Mouse (Mus musculus) left cerebral cortex, postnatal 25 days (tissue): Measurements from ENCODE around the gene Tbx21. TPM values are rescaled to one million over a fixed set of nuclear protein-coding genes. Genes with fewer than 3 reads are reported as not detected.
A peak's percentile ranks its signal among the peaks of the same experiment; 100 is the strongest.

Source experiments
- DNase-seq, 2 experiments: peaks; one replicate each; pipeline ENCODE4 v3.0.0; 2022; ENCODE audit warnings: low spot score in 2 of 2, mixed read lengths in 1 of 2
- intact Hi-C: fragments of 180-260 bp; cut with DNase I; formaldehyde crosslinking; loops from one replicate; pipeline ENCODE4 v1.15.1; 2025
- total RNA-seq, 2 experiments: library from RNA; stranded (reverse); gene quantifications; 2 replicates each; pipeline ENCODE4 v1.2.3; 2021

The Tbx21 gene
- under 1 TPM; 0.18 to 0.30 TPM for total RNA-seq

DNA sequence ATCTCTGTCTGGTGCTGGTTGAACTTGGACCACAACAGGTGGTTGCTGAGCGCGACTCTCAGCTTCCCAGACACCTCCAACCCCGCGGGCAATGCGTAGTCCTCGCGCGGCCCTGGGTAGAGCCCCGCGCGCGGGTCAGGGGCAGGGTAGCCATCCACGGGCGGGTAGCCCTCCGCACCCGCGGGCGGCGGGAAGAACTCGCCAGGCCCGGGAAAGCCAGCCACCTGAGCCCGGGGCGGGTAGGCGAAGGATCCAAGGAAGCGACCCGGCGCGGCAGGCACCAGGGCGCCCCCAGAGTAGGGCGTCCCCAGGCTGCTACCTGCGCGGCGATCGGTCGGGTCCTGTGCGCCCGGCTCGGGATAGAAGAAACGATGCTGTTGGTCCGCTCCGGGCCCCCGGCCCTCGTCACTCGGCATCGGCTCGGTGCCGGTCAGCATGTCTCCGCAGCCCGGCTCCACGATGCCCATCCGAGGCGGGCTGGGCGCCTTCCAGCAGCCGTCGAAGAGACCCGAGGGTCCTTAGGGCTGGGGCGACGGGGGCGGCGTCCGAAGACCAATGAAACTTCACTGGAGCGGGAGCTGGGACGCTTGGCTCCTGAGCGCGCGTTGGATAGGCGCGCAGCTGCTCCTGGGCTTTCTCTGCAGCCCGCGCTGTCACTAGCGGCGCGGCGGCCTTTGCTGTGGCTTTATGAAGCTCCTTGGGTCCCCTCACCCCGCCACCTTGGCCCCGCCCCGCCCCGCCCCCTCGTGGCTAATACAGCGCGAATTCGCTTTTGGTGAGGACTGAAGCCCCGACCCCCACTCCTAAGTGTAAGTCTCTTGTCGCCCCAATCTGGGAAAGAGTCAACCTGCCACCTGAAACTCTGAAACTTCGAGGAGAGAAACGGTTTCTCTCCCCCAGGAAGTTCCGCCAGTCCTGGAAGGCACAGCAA lies at the start of gene Tbx21:
TSS of gene Tbx21 (minus strand) at position 661 of the 931 bp plus-strand sequence.
- intact Hi-C loops = no loop called here
- no peak for DNase-seq

DNA sequence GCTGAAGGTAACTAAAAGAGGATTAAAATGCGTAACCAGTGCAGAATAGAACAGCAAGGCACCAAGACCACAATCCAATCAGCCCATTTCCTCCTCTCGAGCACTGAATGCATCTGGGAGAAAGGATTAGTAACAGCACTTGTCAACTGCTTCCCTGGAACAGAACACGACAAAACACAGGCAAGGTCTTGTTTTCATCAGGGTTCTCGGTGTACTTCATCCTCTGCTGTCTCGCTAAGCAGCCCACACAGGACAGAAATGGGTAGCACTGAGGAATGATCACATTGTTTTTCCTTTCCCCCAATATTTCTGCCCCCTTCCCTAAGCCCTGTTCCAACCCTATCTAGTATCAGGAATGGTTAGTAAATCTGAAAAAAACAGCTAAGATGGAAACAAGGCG lies 45.2 kb upstream of the Tbx21 start:
- DNase-seq = no peak
- intact Hi-C loops = no loop called here

DNA sequence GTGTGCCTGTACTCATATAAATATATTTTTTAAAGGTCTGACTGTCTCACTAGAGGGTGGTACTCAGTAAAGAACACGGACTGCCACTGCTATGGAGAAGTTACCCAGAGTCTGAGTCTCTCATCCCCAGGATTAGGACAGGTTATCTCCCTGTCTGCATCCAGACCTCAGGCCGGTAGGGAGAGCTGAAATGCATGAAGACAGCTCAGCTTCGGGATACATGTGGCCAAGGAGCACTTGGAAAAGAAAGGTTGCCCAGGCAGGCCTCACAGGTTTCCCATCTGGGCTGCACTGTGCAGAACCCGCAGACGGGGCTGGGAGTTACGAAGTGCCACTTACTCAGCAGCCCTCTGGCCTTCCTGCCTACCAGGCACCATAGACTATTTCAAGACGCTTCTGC lies 41.9 kb upstream of the Tbx21 start:
- DNase-seq = no peak
- intact Hi-C loops = no loop called here

DNA sequence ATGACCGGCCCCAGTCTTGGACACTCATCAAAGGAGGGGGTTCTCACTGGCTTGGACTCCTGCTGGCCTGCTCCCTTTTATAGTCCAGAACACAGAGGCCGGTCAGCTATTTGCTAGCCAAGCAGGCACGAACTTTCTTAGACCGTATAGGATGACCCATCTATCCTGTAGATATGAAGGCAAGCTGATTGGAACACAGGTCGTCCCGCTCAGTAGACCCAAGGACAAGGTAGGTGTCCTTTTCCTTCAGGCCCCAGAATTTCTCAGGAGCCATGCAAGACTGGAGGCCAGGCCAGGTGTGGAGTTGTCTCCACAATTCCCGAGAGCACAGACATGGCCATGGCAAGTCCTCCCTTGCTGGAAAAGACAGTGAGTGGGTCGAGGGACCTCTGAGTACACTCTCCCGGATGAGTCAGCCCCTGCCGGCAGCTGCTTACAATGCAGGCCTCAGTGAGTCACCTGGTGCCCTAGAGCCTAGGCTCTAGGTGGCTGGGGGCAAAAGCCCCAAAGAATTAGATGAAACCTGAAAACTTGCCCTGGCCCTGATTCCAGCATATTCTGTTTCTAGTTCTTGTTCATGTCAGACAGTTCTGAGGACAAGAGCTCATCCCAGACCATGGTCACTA lies 37.6 kb upstream of the Tbx21 start:
- intact Hi-C loops = no loop called here
- no peak for DNase-seq

DNA sequence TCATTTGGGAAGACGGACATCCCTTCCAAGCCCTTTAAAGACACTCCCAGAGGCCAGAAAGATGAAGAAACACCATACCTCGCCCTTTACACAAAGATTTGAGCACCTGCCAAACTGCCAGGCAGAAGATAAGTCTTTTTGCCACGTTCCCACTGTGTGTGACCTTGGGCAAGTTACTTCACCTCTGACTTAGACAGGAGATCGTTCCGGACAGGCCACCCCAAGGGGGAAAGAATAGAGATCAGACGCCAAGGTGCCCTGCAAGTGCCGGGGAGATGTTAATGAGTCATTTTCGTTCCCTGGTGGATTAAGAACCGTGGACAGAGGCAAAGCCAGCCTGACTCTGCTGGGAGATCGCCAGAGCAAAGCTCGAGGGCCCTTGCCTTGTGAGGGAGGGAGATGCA lies 36.9 kb upstream of the Tbx21 start:
- intact Hi-C loops = no loop called here
- no peak for DNase-seq

DNA sequence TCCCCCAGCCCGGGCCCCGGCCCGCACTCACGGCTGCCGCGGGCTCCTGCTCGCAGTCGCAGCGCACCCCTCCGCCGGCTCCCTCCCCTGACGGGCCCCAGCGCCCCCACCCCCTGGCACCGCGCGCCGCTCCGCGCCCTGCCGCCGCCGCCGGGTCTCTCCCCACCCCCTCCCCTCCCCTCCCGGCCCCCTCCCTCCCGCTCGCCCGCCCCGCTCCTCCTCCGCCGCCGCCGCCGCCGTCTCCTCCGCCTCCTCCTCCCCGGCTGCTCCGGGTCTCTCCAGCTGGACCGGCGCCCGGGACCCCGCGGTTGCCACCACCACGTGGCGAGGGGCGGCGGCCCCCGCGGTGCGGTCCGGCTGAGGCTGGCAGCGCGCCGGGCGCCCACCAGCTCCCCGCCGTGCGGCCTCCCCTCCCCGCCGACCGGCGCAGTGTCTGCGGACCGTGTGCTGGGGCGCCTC lies 36.2 kb upstream of the Tbx21 start, which contains the start of gene Tbkbp1:
TSS of gene Tbkbp1 (minus strand) at position 153 of the 459 bp plus-strand sequence.
- peak; percentile 25 to 45 for DNase-seq
- intact Hi-C loops = no loop called here

DNA sequence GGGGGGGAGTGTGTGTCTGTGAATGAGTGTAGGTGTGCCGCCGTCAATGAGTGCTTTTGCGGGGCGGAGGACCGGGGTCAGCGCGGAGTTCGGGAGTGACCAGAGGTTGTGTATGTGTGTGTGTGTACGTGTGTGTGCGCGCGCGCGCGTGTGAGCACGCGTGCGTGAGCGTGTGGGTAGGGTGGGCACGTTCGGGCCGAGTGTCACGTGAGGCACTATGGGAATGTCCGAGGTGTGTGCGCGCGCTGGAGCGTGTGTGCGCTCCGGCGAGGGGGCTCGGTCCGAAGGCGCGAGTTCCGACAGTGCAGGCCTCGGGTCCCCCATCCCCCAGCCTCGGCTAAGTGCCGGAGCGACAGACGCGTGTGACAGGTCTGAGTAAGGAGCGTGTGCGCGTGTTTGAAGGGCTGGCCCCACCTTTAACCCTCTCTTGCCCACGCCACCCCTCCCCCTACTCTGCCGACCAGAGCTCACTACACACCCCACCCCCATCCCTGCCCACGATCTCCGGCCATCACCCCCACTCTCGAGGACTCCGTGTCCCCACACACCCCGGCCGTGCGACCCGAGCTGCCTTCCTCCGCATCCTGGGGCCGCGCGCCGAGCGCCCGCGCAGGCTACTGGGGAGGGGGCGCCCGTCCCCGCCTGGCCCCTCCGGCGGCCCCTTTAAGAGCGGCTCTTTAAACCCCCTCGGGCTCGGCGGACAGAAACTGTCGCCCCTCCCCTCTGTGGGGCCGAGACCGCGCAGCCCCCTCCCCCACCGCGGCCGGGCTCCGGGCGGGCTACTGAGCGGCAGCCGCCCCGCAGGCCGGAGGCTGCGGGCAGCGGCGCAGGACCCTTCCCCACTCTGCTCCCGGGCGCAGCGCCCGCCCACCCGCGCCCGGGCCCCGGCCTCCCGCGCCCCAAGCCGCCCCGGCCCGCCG lies 35.5 kb upstream of the Tbx21 start:
- peak; percentile 62 to 78 for DNase-seq
- intact Hi-C loops = no loop called here

DNA sequence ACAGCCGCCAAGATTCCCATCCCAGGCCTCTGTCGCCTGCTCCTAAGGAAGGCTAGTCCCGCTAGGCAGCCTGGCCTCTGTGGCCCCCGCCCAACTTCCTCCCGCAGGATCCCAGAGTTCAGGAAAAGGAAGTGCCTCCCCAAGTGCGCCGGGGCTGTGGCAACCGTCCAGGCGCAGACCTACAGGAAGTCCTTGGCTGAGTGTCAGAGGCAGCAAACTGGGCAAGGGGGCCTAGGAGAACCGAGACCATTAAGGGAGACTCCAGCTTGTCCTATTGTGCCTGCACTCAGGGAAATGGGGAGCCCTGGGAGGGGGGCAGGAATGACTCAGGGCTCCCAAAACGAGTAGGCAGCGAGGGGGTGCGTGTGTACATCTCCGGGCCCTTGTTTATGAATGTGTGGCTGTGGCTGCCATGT lies 34.9 kb upstream of the Tbx21 start:
- peak; percentile 57 to 59 for DNase-seq
- intact Hi-C loops = loop anchor here (10.0 kb wide), 1 partner anchor 165 kb away; the partner anchor contains the start of gene Sp2

DNA sequence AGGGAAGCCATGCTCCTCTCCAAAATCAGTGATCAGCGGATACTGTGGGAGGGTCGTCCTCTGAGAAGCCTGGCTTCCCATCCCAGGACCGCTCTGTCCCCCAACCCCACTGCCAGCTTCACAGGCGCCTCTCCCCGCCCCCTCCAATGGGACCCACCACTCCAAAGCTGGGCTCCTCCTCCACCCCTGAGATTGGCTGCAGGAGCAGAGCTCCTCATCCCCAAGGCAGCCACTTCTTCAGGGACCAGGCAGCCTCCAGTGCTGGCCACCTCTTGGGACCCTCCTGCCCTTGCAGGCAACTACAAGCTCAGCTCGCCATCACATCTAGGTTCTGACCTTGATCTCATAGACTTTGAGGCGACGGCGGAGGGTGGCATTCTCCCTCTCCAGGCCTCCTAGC lies 33.9 kb upstream of the Tbx21 start:
- no peak for DNase-seq
- intact Hi-C loops = loop anchor here (10.0 kb wide), 1 partner anchor 164 kb away; the partner anchor contains the start of gene Sp2

DNA sequence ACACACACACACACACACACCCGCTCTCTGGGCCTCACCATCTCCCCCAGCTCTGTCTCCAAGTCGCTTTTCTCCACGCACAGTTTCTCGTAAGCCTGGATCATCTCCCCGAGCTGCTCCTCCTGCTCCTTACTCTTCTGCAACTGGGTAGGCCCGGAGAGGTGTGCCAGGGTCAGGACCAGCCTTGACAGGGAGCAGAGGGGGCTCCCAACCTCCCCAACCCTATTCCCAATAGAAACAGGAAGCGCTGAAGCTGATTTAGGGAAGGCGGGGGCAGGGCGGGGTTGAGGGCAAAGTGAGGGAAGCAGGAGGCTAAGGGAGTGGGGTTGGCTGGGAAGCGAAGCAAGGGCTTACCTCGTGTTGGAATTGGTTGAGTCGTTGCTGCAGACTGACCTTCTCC lies 33.5 kb upstream of the Tbx21 start:
- DNase-seq = no peak
- intact Hi-C loops = loop anchor here (10.0 kb wide), 1 partner anchor 164 kb away; the partner anchor contains the start of gene Sp2

DNA sequence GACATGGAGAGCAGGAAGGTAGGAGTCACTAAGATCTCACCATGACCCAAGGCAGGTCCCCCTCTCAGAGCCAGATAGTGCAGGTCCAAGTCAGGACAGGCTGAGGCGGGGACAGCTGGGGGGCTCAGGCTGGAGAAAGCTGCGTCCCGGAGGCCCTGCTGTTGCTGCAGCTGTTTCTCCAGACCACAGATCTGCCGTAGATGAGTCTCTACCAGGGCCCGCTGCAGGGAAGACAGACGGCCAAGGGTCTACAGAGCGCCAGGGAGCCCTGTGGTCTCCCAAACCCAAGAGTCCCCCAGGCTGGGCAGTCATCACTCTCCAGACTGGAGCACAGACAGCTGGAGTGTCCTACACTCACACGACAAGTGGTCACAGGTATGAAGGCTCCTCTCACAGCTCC lies 32.2 kb upstream of the Tbx21 start:
- intact Hi-C loops = loop anchor here (2.0 to 10.0 kb wide), 2 partner anchors 75 to 163 kb away; partner anchors contain the start of gene Sp2

DNA sequence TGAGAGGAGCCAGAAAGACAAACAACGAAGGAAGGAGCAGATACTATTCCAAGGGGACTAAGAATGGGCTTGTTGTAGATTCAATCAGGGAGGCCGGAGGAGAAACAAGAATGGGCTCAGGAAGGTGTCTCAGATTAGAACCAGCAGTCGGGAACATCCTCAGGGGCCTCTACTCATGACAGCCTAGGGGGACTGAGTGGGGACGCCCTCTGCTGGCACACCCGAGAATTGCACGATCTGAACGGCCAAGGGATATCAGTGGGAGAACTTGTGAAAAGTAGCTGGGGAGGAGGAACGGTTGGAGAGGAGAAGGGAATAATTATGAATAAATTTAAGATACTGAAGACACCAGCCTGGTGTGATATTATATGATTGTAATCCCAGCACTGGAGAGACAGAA lies 31.6 kb upstream of the Tbx21 start:
- intact Hi-C loops = loop anchor here (2.0 to 10.0 kb wide), 2 partner anchors 74 to 162 kb away; partner anchors contain the start of gene Sp2
- DNase-seq = peak; percentile 77 to 89

More for the DNA sequence above, 32.2 kb upstream of the Tbx21 start:
- DNase-seq = no peak

DNA sequence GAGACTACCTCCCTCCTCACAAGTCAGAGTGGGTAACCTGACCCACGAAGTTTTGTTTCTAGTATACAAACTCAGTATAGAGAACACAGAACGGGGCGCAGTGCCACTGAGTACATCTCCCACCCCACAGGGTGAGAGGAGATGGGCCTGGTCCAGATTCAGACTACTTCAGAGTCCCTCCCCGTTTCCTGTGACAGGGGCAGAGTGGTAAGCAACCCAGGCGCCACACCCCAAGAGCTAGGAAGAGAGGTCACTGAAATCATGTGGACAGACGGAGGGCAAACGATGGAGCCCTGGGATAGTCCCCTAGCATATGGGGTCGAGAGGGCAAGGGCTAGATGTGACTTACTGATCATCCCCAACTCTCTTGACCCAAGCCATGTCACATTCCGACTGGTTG lies 30.8 kb upstream of the Tbx21 start:
- intact Hi-C loops = loop anchor here (2.0 to 10.0 kb wide), 2 partner anchors 73 to 161 kb away; partner anchors contain the start of gene Sp2
- no peak for DNase-seq

DNA sequence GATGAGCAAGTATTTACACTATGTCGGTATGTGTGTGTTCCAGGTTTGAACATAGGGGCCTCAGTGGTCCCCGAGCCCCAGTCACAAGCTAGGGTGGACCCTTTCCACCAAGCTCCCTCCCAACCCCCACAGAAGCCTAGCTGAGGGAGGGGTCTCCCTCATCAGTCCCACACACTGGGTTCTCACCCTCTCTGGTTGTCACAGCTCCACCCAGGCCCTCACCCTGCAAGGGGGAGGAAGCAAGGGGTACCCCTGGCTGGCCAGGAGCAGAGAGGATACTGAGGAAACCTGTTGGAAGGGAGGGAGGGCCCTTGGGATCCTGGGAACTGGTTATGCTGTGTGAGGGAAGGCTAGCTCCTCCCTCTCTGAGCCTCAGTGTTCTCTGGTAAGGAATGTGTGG lies 30.2 kb upstream of the Tbx21 start:
- intact Hi-C loops = loop anchor here (10.0 kb wide), 1 partner anchor 161 kb away; the partner anchor contains the start of gene Sp2
- DNase-seq = no peak

DNA sequence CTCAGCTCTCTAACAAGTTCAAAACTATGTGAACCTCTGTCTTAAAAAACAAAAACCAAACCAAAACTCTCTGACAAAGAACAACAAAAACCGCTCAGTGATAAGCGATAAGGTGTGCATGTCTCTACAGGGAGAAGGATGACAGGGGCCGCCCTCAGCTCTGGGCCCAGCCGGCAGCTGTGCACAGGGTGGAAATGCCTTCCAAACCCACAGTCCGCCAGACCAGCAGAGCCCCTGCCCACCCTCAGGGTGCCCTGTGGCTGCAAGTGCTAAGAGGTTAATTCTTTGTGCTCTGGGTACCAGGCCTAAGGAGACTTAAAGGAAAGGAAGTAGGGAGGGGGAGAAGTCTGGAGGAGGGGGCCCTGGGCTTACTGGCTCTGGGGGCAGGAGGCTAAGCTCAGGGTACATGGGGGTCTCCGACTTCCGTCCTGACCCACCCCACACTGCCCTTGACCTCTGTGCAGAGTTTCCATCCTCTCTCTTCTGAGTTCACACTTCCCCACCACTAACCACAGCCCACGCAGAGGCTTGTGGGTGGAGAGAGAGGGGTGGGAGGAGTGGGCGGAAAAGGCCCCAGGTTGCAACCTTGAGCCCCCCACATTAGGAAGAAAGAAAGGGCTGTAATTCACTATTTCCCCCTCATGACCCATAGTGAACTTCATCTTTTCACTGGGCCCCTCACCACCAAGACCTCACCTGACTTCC lies 28.2 kb upstream of the Tbx21 start:
- intact Hi-C loops = loop anchor here (10.0 kb wide), 1 partner anchor 159 kb away; the partner anchor contains the start of gene Sp2
- DNase-seq = no peak

DNA sequence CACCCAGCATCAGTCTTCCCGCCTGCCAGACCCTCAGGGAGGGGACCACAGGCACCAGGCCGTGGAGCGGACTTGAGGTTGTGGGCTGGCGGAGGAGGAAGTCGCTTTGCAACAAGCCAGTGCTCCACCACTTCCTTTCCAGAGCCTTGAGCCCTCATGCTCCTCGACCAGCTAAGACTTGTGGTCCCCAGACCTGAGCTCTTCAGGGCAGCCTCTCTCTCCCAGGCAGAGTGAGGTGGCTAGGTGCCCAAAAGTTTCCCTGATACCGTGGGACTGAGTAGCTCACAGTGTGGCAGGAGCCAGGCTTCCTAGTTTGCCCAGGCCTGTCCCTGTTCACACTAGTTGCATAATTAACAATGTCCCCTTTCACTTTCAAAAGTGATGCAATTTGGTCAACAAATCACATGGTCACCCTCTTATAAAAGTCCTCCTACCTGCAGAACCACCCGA lies 27.1 kb upstream of the Tbx21 start:
- intact Hi-C loops = loop anchor here (10.0 kb wide), 1 partner anchor 157 kb away; the partner anchor contains the start of gene Sp2
- no peak for DNase-seq

DNA sequence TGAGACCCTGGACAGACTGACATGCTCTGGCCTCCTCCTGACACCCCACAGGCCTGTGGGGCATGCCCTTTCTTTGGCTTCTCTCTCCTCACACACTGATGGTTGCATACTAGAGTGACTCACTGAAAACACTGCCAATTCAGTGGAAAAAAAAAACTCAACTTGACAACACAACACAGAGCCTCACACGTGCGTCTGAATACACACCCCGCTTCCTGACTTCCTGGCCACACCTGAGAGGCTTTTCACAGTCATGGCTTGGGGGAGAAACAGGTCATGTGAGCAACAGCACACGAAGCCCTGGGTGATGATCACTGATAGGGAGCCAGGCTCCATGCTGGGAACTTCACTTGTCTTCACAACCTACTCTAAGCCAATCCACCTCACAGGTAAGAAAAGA lies 25.7 kb upstream of the Tbx21 start:
- intact Hi-C loops = loop anchor here (10.0 kb wide), 1 partner anchor 156 kb away; the partner anchor contains the start of gene Sp2
- DNase-seq = no peak

DNA sequence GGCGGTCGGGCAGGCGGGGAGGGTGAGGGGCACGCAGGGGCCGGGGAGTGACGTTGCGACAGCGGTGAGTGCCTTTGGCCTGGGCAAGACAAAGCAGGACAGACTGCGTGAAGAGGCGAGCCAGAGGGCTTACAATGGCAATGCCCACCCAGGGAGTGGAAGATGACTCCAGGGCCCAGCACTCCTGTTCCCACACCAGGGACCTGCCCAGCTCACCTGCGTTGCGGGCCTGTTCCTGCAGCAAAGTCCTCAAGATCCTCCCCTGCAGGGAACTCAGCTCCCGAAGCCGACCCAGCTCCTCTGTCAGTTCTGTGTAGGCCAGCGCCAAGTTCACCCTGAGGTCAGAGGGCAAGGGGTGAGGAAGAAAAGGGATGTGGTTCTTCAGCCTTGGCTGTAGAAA lies 24.1 kb upstream of the Tbx21 start:
- intact Hi-C loops = no loop called here
- DNase-seq = no peak
